Mouse (Mus musculus): ENCODE data around the gene Eef1akmt1.

The Eef1akmt1 gene

GRCm38 (mm10) chr14:57515156-57515762 lies 56.2 kb downstream of the Eef1akmt1 start:
- no peak for TF ChIP-seq GATA4 (IDR thresholded peaks at IDR 0.05; ENCODE audit: insufficient replicate concordance, low read length)

DNA sequence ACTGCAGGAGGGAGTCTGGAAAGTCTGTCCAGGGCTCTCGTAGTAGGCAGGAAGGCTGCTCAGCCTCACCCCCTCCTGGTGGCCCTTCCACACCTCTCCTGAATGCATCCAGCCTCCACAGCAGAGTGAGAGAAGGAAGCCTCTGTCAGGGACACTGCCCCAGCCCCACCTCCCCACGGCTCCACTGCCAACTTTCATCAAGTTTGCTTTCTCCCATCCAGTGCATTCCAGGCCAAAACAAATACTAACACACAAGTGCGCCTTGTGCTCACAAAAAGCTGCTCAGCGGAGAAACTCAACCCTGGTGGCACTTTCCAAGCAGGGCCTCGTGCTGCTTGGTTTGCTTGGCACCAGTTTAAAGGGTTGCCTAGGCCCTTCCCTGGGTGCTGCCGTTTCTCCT lies 61.9 kb downstream of the Eef1akmt1 start:
- TF ChIP-seq GATA4 (IDR thresholded peaks at IDR 0.05; ENCODE audit: insufficient replicate concordance, low read length) = no peak

DNA sequence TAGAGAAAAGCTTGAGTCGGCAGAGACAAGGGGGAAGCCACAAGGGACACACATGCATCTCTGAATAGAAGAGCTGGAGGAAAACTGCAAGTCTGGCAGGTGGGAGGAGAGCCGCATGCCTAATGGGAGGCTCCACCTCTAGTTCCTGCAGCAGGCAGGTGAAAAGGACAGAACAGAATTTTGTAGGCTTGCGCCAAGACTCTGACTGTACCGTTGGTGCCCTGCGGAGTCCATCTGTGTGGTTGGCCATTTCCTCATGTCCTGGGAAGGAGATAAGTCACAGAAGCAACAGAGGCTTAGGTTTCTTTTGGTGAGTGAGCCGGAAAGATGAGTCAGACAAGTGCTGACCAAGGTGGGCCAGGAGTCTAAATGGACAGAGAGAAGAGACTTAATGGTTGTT lies 67.7 kb downstream of the Eef1akmt1 start:
- TF ChIP-seq GATA4 (IDR thresholded peaks at IDR 0.05; ENCODE audit: insufficient replicate concordance, low read length) = no peak
